Mouse (Mus musculus) right cerebral cortex, postnatal 10 days (tissue): ENCODE results near the gene Galnt7.

ENCODE experiments used
- DNase-seq, 2 experiments: peaks; one replicate each; pipeline ENCODE4 v3.0.0; 2021; ENCODE audit warnings: low spot score in 2 of 2

Gene Galnt7

DNA sequence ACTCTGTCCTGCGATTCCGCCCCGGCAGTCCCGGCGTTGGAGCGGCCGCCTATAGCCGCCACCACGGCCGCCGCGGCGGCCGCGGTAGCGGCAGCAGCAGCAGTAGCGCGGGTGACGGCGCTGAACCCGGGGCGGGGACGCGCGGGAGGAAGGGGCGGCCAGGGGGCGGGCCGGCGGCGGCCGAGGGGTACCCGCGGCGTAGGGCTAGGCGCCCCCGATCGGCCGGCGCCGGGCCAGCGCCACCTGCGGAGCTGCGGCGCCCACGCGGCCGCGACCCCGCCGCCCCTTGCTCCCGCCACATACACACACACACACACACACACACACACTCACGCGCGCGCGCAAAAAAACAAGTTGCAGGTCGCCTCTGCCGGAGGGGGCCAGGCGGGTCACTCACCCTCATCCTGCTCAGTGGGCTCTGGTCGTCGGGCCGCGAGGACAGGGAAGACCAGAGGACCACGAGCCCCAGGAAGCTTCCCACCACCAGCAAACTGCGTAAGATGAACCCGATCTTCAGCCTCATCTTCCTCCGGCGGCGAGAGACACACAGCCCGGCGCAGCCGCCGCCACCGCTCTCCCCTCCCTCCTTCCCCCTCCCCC, at the start of gene Galnt7:
Galnt7 (minus strand) TSS at position 577 of the 600 bp plus-strand sequence.
- peak; percentile 70 to 73 for DNase-seq

DNA sequence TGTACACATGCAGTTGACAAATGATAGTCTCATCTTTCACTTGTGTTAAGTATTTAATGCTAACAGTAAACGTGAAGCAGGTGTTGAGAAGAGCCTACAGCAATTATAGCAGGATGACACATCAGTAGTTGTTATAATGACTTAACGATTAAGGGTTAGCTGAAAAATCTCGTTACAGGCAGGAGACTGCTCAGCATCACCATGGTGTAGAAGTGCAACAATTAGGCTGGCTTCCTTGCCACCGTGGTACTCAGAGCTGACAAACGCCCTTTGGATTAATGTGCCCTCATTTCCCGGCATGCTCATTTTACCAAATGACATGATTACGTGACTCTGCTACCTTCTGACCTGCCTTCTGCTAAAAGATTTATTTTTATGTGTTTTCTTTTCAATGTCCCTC, 35.8 kb upstream of the Galnt7 start:
- DNase-seq = no peak

DNA sequence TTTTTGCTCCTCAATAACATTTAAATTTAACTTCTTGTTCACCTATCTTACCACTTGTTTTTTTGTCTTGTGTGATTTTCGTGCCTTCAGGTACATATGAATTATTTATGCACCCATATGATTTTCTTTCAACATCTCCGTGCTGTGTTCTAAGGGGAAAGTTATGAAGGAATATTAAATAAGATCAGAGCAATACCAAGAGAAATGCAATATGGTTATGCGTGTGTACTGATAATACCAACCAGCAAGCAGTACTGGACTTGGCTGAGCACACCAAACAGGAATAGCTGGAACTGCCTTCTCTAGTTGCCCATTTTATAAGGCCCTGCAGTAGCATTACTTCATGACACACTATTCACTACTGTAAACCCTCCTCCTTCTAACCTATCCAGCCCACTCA, 33.0 kb upstream of the Galnt7 start:
- DNase-seq = no peak

DNA sequence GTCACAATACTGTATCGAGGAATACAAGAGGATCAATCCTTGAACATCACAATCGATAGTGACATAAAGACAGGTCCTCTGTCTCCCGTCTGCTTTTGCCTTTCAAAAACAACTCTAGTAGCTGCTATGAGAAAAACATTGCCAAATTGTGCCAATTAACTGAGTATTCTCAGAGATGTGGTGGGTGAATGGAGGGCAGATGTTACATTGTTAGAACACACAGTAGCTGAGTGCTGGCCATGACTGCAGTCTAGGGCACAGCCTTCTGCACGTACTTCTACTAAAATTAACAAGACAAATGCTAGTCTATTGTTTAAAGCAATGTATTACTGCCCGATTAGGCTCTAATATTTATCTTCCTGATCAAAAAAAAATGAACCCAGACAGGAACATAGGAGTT, 27.2 kb upstream of the Galnt7 start:
- no peak for DNase-seq

DNA sequence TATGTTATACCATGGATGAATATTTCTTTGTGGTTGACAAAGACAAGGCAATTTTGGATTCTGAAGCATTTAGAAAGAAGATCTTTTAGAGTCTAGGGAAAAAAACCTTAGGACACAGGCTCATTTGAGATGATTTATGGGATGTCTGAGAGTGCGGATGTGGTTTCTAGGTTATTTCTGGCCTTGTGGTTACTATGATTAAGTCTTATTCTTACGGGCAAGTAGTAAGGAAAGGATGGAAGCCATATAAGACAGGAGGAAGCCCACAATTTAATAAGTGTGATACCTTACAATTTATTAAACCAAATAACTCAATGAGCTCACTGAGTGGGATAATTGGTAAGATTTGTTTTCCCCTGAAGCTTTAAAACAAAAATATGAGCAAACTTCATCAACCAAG, 11.3 kb upstream of the Galnt7 start:
- DNase-seq = no peak

DNA sequence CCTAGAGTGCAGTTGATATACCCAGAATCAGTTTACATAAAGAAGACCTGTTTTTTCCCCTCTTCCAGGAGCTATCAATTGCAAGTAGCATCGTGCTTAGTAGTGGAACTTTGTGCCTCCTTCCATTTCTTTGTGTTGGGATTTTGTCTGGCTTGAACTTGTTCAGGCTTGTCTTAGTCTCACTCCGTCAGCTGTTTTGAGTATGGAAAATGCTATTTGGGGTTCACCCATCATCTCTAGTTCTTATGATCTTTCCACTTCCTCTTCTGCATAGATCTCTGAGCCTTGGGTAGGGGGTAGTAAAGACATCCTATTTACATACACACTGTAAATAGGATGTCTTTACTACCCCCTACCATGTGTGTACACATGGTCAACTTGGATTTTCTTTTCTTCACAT, 7.2 kb upstream of the Galnt7 start:
- no peak for DNase-seq

DNA sequence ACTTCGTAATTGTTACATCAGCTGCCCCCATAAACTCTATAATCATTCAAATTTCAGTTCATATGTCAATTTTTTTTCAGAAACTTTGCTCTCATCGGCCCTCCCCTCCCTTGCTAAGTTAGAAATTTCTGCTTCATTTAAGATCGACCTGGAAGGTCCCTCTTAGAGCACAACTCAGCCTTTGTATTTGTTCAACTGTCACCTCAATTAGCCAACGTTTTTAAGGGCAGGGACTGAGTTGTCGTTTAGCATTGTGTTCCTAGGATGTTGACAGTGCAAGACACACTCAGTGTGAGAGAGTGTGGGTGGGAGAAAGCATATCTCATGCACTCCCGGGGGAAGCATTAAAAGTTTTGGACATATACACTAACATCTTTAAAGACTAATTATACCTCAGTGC, 3.6 kb upstream of the Galnt7 start:
- DNase-seq = no peak

DNA sequence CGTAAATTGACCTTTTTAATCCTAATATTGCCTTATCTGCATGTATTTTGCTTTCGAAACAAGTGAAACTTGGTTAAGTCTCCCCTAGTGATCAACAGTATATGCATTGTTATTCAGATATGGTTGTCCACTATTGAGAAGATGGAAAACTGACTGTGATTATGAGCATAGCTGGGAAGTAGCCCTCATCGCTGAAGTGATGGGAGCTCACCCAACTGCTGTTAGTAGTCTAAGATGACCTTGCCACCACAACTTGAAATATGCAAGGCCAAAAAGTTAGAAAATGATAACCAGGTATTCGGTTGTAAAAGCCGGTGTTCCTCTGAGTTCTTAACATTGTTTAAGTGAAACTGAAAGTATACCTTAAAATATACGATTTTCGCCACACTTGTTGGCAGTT, 1.3 kb upstream of the Galnt7 start:
- no peak for DNase-seq

DNA sequence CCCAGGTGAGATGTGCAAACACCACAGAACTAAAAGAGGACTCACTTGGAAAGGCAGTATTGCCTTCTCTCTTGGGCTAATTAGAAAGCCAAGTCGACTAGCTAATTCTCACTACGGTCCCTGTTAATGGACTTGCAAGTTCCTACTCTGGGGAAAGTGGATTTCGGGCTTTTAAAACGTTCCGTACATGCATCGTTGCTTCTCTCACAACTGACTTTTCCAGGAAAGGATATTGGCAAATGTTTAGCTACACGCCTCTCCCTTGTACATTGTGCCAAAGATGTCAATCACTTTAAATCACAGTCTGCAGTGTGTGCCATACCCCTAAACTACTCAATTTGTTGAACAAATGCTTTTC, 915 bp upstream of the Galnt7 start:
- no peak for DNase-seq

DNA sequence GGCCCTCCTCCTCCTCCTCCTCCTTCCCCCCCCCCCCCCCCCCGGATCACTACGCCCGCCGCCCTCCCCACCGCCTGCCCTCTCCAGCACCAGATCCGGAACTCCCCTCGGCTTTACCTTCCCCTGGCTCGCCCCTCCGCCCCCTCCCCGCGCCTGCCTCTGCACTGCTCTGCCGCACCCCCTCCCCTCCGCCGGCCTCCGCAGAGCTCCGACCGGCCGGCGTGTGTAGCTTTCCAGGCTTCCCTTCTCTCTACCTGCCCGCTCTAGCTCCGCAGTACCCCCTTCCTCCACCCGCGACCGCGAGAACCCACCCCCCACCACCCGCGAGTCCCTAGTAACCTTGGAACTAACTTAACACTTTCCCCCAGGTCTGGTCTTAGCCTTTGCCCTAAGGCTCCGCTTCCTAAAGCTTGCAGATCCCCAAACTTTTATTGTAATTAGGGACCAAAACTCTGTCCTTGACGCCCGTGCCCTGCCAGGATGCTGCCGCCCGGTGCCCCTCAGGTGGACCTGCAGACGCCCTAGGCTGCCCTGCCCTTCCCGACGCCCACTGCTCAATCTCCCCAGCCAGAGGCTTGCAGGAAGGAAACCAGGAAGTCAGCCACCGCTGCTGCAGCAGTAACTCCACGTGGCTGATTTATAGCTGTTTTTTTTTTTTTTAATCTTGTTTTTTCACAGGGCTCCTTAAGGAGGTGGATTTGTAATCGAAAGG, 380 bp upstream of the Galnt7 start:
- peak; percentile 36 to 44 for DNase-seq

DNA sequence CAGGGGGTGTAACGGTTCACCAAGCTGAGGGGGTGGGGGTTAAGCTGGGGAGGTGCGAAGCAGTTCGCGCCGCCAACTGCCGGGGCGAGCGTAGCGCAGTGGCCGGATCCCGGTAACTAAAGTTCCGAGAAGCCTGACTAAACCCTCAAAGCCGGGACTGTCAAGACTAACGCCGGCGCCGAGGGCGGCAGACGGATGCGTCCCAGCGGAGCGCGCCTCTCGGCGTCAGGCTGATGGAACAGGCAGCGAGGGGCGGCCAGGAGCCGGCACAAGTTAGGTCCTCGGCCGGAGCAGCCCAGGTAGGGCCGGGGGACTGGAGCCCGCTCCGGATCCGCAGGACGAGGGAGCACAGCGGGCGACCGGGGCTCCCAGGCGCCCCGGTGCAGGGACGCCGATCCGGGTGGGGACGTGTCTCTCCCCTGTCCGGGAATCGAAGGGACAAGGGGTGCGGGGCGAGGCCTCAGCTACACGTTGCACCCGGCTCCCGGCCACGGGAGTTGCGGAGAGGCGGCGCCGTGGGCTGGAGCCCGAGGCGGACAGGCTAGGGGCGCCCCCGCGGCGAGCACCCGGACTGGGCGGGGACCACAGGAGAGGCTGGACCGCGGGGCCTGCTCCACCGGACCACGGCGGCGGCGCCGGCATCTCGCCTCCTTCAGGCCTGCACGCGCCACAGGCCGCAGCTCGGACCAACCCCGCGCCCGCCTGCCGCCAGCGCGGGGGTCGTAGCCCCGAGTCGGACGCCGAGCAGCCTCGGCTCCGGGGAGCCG, 960 bp downstream of the Galnt7 start:
- DNase-seq = peak; percentile 65 to 67

DNA sequence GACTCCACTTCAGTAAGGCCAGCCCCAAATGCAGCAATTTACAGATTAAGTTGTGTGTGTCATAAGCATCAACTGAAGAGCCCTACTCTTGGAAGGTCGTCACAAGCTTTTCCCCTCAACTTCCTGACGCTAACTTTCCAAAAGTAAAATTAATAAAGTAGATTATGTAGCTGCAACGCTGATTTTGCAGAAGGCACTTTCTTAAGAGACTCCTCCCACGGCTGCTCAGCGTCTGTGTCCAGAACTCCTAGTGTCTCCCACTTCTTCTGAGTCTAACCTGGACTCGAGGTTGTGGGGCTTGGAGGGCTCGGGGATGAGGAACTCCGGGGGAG, 1.5 kb downstream of the Galnt7 start:
- DNase-seq = no peak

DNA sequence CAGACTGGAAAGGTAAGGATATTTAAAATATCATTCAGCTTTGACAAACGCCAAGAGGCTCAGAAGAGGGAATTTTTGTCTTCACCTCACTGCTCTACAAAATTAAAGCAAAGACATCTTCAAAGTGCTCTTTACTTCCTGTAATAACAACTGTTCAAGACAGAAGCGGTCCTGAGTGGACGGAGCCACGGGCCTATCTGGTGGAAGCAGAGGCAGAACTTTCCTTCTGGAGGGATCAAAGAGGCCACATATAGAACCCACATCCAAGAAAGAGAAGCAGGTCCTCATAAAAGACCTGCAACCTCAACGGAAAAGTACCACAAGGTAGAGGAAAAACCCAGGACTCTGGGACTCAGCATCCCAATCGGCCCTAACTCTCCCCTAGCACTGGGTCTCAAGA, 2.6 kb downstream of the Galnt7 start:
- DNase-seq = no peak

DNA sequence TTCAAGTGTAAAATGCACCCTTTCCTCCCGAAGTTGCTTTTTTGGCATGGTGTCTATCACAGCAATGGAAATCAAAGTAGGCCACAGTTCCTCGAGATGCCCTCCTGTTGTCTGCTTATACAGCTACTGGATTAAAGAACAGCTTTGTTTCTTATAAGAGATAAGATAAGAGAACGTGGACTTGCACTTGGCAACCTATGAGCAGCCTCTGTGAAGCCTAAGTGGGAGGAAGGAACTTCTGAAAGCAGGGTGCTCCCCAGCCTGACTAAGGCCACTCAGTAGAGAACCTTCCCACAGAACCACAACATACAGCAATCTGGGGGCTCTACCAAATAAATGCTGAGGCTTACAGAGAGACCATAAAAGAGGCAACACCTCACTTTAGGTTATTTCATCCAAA, 5.3 kb downstream of the Galnt7 start:
- DNase-seq = no peak

DNA sequence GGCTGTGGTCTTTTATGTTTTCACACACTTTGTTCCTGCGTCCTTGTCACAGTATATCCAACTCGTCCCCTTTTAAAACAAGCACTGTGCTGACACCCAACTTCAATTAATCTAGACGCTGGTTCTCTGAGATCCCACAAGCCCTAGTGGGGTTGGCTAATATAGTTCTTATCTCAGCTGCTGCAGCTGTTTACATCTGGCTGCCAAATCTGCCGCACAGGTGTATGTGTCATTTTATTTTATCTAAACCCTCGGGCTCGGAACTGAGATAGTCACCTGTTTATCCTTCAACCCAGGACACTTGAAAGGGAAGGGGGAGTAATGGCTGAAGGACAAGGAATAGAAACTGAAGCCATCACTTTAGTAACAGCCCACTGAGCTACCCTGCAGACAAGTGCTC, 8.6 kb downstream of the Galnt7 start:
- DNase-seq = no peak

DNA sequence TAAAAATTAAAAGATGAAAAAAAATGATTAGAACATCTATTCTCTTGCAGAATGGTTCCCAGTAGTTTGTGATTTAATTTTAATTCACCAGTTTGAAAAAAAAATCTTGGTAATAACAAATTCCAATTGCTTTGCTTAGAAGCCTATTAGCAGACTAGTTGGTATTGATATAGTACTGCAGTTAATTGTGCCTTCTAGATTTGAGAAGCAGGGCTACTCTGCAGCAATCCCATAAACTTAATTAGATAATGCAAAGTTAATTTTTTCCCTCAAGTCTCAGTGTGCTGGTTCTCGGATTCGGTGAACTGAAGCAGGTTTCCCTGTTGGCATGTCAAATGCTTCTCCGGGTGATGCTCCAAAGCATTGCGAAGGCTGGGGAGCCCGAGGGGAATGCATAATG, 10.1 kb downstream of the Galnt7 start:
- DNase-seq = no peak

DNA sequence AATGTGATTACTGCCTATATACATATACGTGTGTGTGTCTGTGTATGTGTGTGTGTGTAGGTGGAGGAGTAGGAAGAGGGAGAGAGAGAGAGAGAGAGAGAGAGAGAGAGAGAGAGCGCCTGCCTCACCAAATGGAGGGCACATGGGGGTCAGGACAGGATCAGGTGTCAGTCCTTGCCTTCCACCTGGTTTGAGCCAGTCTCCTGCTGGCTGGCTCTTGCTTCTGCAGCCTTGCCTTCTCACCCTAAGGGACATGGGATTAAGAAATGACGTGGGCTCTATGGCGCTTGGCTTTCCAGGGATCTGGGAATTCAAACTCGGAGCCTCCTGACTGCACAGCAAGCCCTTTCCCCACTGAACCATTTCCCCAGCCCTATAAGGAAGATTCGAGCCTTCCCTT, 13.9 kb downstream of the Galnt7 start:
- DNase-seq = no peak

DNA sequence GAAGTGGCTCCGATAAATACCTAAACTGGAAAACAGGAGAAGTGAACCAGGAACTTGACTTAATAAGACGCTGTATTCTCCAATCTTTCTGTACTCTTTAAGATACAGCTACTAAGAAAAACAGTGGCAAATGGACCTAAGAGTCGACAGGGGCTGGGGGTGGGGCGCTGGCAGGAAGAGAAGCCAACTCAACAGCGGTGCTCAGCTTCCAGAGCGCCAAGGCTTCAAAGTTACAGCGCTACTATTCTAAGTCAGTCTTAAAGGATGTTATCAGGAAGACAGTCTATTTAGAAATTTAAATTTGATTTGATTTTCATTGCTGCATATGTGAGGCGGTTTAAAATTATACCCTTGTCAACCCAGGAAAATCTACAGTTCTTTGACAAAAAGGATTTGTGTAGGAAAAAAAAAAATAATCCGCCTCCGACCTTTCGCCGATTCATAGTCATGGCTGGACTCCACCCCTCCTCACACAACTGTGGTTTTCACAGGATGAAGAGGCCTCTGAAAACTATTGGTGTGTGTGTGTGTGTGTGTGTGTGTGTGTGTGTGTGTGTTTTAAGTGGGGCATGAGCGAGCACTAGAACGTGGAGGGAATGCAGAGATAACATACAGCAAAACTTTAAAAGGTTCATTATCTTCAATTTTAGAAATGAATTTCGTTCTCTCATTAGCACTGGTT, 15.1 kb downstream of the Galnt7 start:
- DNase-seq = no peak

DNA sequence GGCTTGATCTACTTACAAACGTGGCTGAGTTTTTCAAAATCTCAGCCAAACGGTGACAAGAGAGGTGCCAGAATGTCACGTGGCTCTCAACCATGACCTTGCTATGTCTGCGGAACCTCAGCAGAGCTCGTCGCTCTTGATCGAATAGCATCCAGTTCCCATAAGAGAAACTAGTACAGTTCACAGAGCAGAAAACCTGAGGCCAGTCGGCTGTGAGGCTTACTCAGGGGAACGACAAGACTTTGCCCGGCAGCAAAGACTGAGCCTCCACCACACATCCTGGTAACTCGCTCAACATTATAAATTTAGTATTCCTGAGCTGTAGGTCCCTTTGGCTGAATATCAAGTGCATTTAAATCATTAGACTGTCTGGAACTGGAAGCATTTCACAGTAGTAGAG, 16.1 kb downstream of the Galnt7 start:
- no peak for DNase-seq

DNA sequence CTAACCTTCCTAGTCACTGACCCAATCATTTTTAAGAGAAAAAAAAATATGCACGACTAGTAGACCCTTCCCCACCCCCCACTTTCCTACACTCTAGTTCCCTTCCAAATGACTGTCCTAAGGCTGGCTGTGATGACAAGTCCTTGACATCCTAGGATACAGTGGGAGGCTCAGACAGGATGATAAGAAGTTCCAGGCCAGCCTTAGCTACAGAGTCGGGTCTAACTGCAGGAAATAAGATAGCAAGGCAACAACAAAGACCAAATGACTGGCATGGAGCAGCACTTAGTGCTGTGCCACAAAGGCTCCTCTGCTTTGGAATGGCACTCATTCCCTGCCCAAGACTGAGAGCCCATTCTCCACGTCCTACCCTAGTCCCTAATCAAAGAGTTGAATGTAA, 16.6 kb downstream of the Galnt7 start:
- no peak for DNase-seq

DNA sequence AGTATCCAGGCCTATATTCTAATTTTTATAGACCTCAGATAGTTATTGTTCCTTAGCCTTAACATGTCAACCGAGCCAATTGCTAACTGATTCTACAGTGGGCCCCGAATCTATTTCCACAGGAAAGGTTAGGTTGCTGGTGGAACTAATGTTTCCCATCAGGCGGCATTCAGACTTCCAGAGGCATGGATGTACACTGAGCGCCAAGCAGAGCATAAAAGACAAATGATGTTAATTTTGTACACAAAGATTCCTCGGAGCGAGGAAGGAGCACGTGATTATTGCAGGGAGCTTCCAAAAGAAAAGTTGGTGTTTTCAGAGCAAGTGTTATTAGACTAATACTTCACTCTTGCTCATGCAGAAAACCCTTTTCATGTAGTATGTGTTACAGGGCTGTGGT, 21.1 kb downstream of the Galnt7 start:
- DNase-seq = no peak

DNA sequence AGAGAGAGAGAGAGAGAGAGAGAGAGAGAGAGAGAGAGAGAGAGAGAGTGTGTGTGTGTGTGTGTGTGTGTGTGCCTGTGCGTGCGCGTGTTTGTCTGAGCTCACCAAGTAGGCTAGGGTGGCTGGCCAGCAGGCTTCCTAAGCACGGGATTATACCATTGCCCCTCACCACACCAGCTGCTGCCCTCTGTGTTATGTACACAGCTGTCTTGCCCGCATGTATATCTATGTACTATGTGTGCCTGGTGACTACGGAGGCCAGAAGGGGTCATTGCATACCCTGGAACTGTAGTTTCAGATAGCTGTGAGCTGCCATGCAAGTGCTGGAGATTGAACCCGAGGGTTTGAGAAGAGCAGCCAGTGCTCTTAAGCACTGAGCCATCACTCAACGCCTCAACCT, 22.7 kb downstream of the Galnt7 start:
- DNase-seq = no peak
